Mouse (Mus musculus) G1E (cell line): ENCODE measurements around the gene Maats1.

ENCODE experiments used
- CTCF ChIP-seq: IDR thresholded peaks from 2 replicates; pipeline ENCODE4 v1.5.1; 2012; ENCODE audit warnings: low read depth, low read length, inconsistent platforms, mixed read lengths
- GATA1 ChIP-seq: IDR thresholded peaks from 2 replicates; pipeline ENCODE4 v1.6.1; 2012; ENCODE audit warnings: borderline replicate concordance, low read length, inconsistent platforms, mixed read lengths

- TF ChIP-seq CTCF (no peak), GATA1 (no peak)
Observed at GRCm38 (mm10) chr16:38287357-38287756, 54.6 kb downstream of the Maats1 start.
